Mouse (Mus musculus): Measurements from ENCODE around the gene Prkce.

Gene Prkce

DNA sequence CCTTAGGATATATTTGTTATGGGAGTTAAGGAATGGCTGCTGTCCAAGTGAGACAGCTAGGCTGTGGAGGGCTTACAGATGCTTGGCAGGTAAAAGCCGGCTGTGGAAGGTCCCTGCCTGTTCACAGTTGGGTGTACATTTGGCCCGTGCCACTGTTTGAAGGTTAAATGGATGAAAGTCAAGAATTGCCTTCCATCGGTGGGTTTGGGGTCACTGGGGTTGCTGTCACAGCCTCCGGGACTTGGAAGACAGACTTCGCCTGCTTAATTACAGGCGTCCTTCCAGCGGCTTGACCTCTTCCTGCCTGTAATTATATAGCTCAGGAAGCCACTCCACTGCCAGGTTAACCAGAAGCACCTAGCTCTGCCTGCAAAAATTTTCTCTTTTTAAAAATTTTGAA is 200.1 kb downstream of the Prkce start:
- no peak for DNase-seq (ENCODE audit: low spot score in 2 of 2)

GRCm38 (mm10) chr17:86370106-86370742 is 202.6 kb downstream of the Prkce start:
- no peak for DNase-seq (ENCODE audit: low spot score in 2 of 2)

DNA sequence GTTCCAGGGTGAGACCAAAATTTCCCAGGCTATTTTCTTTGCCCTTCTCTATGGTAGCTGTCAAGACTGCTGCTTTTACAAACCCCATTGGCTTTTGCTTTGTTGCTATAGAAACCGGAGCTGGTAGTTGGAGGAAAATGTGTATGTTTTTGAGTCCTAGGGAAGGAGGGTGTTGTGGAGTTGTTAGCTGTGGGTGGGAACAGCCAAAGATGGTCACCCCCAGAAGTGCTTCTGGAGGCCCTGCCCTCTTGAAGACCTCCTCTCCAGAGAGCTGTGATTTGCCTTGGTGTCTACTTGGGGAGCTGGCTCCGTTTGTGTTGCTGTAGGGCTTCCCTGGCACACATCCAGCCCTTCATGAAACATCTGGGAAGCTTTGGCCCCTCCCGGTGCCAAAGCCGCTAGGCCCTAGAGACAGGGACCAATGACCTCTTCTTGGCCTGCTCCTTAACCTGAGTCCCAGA is 203.5 kb downstream of the Prkce start:
- no peak for DNase-seq (ENCODE audit: low spot score in 2 of 2)

GRCm38 (mm10) chr17:86376389-86376788 is 208.8 kb downstream of the Prkce start:
- DNase-seq (ENCODE audit: low spot score in 2 of 2): no peak

- no peak for DNase-seq (ENCODE audit: low spot score in 2 of 2)
Observed at GRCm38 (mm10) chr17:86377863-86378262, 210.3 kb downstream of the Prkce start.

DNA sequence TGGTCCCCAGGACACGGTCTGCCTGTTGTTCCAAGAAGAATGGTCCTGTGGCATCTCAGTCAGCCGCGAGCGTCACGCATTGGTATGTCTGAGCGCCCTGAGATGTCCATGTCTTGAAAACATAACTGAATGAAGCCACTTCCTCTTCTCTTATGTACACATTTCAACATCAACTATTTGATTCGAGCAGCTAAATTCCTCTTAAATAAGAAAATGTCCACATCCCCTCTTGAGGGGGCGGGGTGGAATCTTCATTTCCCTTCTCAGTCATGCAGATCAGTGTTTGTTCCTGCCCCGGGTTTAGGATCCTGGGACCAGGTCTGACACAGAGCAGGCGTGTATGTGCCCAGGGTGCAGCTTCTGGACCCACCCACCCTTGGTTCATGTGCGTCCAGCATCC is 211.0 kb downstream of the Prkce start:
- DNase-seq (ENCODE audit: low spot score in 2 of 2): no peak

DNA sequence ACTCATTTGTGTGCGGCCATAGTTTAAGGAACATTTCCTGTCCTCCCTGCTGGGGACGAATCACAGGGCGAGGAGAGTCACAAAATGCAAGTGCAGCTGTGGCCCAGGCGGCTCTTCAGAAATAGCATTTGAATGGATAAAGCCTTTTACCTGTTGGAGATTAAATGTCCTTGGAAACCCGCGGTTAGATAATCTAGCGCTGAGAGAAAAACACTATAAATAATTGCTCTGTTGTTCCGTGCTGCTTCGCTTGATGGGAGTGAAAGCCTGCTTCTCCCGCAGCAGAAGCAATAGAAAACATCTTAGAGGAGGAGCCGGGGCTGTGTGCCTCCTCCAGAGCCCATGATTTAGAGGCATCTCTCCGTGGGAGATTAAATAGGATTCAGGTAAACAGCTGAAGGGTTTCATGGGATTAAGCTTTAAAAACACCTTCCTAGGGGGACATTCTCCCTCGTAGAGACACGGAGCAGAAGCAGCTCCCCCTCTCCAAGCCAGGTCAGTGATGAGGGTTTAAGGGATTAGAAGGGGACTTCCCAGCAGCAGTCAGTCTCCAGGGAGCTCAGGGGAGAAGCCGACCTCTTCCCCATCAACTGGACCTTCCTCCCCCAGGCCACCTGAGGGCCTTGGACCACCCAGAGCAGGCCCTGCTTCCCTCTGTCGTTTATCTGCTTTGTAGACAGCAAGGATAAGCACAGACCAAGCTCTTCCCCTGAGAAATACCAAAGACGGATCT is 212.0 kb downstream of the Prkce start:
- peak in 1 of 2 experiments; percentile 43 for DNase-seq (ENCODE audit: low spot score in 2 of 2)

DNA sequence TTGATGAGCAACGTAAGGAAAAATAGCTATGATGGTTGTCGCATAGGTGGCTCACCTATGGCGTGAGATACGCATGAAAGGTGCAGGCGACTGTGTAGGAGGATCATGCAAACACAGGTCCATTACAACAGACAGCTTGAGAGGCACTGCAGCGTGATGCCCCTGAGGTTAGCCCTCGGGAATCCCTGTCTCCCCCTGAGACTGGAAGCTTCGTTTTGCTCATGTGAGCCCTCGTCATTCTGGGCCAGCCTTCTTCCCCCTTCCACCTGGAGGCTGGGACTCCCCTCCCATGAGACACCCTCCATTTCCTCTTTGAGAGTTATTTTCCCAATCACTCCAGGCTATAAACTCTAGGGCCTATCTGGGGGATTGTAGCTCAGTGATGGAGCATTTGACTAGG is 213.9 kb downstream of the Prkce start:
- no peak for DNase-seq (ENCODE audit: low spot score in 2 of 2)

DNA sequence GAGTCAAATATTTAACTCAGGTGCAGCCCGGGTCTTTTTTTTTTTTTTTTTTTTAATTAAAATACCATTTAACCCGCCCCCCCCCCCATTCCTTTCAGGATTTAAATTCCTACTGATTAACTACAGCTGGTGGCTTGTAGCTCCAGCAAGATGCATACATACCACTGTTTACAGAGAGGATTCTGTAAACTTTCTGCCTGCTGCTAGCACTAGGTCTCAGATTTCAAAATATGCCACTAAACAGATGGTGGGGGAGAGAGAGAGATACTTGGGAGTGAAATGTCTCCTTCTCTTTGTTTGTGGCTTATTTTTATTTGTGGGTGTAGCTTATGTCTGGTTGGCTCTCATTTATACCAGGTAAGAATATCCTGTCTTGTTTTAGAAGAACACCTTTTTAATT is 215.3 kb downstream of the Prkce start:
- no peak for DNase-seq (ENCODE audit: low spot score in 2 of 2)

GRCm38 (mm10) chr17:86383699-86384572 is 216.4 kb downstream of the Prkce start:
- no peak for DNase-seq (ENCODE audit: low spot score in 2 of 2)

- DNase-seq (ENCODE audit: low spot score in 2 of 2): no peak
Observed at GRCm38 (mm10) chr17:86392475-86392874, 224.9 kb downstream of the Prkce start.

DNA sequence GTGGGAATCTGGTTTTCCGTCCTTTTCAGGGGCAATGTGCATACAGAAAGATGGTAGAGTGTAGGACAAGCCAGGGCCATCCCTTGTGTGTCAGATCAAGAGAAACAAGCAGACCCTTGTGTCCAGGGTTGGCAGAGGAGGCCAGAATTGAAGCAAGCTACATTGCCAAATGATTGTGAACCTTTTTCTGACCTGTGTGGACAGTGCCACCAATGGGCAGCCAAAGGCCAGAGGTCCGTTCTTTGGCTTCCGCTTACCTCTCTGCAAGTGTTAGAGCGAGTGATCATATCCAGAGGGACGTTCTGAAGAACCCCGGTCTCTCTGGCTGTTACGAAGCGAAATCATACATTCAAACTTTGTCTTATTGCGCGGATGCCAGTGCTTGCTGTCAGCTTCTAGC is 225.6 kb downstream of the Prkce start:
- DNase-seq (ENCODE audit: low spot score in 2 of 2): no peak

GRCm38 (mm10) chr17:86397097-86397496 is 229.5 kb downstream of the Prkce start:
- DNase-seq (ENCODE audit: low spot score in 2 of 2): no peak

DNA sequence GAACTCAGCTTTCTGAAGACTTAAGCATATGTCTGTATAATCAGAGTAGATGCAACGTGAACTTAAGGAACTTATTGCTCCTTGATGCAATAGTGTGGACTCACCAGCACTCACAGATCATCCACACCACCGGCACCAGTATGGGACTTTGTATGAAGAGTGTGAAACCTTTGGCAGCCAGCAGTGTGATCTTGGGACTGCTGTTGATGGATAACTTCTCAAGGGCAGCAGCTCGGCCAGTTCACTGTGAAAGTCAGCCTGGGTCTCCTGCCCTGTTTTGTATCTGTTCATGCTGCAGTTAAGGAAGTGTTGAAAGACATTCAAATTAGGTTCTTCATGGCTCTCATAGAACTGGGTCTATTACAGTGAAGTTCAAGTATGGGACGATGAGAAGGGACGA is 230.1 kb downstream of the Prkce start:
- no peak for DNase-seq (ENCODE audit: low spot score in 2 of 2)

GRCm38 (mm10) chr17:86398226-86398625 is 230.6 kb downstream of the Prkce start:
- DNase-seq (ENCODE audit: low spot score in 2 of 2): no peak

GRCm38 (mm10) chr17:86400032-86400431 is 232.4 kb downstream of the Prkce start:
- no peak for DNase-seq (ENCODE audit: low spot score in 2 of 2)

DNA sequence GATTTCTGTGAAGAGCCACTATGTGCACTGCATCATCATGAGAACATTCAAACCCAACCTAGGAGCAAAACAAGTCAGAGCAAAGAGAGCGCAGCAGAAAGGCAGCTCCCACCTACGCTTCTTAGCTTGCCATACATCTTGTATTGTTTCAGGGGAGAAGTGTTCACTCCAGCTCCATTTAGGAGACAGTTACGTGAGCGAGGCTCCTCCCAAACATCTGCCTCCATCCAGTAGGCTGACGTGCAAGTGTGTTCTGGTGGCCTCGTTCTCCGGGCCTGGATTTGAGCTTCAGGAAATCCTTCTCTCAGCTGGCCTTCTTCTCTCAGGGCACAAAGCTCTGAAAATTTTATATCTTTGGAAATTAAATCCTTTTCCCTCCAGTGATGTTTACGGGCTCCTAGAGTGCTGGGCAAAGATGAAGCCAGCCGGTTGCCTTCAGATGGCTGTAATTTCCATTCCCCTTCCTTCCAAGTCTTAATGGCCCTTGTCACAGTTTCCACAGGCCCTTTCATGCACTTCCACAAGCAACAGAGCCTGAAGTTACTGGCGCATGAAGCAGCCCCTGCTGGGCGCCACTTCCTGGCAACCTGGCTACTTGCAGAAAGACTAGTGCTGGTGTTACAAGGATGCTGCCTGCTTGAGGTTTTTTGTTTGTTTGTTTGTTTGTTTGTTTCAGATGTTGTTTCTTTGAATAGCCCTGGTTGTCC is 237.4 kb downstream of the Prkce start:
- peak; percentile 59 to 66 for DNase-seq (ENCODE audit: low spot score in 2 of 2)

DNA sequence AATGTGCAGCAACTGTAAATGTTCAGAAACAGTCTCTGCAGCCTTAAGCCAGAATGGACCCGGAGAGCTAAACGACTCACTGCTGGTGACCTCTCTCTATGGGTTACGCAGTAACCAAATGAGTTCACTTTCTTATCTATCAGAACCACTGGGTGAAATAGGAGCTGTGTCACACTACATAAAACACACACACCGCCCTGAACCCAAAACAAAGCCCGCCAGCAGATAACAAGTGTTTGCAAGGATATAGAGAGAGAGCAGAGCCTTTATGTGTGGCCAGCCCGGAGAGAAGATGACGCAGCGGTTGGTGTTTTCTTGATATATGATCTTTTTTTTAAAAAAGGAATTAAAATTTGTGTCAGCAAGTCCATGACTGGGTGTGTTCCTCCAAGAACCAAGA is 238.1 kb downstream of the Prkce start:
- DNase-seq (ENCODE audit: low spot score in 2 of 2): no peak

GRCm38 (mm10) chr17:86407921-86408613 is 240.5 kb downstream of the Prkce start:
- no peak for DNase-seq (ENCODE audit: low spot score in 2 of 2)

- no peak for DNase-seq (ENCODE audit: low spot score in 2 of 2)
Observed at GRCm38 (mm10) chr17:86408614-86409006, 241.0 kb downstream of the Prkce start.

DNA sequence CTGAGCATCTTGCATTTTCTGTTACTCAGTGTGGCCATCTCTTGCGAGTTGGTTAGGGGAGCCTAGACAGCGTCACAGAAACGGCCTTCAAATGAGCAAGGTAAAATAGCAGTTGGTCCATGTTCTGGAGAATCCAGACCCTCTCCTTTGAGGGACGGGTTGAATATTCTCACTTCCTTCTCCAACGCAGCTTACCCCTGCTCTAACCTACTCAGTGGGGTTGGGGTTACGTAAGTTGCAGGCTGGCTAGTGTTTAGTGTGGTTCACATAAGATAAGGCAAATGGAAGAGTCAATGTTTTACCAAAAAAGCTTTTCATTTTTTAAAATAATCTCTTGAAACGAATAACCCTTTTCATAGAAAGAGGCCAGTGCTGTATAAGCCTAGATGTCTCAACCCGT is 241.9 kb downstream of the Prkce start:
- DNase-seq (ENCODE audit: low spot score in 2 of 2): no peak
